Mouse (Mus musculus): ENCODE results near the gene Nek3. TPM values are rescaled to one million over a fixed set of nuclear protein-coding genes. Genes with fewer than 3 reads are reported as not detected.

Gene Nek3
- total and polyA plus RNA-seq, 3 experiments = 3.4 to 4.7 (median 4.4) TPM

DNA sequence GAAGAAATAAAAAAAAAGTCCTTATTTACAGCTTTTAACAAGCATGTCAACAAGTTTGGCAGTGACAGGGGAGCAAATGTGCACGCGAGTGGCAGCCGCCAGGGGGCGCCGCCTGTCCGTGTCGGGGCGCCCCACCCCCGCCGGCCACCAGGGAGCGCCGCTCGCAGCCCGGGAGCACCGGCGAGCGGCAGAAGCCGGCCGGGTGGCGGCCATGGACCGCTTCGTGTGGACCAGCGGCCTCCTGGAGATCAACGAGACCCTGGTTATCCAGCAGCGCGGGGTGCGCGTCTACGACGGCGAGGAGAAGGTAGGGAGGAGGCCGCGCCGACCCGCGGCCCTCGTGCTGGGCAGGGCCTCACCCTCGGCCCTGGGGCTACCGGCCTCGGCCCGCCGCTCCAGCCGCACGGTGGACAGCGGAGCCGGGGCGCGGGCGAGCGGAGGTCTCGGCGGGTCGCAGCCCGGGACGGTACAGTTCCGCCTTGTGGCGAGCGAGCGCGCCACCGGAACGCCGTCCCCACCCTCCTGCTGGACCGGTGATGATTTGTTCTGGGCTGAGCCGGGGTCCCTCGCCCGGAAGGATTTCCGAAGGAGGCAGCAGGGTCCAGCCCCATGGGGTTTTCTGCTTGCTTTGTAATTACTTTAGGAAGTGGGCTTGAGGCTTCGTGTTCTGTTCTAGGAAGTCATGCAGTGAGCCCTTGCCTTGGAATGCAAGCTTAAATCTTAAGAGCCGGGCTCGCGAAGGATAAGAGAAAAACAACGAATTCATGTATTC lies 26.6 kb upstream of the Nek3 start, which contains the start of gene Vps36 (continued):
- peak; percentile 90 for TF ChIP-seq SMC3 (IDR thresholded peaks at IDR 0.05; ENCODE audit: low read depth, low read length)
- TF ChIP-seq CHD2 (IDR thresholded peaks at IDR 0.05; ENCODE audit: low read length) = no peak
- peak; percentile 56; the same call in 1 of the 2 replicates for TF ChIP-seq MXI1 (IDR thresholded peaks at IDR 0.05; ENCODE audit: low read depth, low read length)
- TF ChIP-seq MAZ (IDR thresholded peaks at IDR 0.05; ENCODE audit: low read depth, low read length) = no peak
- no peak for TF ChIP-seq KAT2A (IDR thresholded peaks at IDR 0.05; ENCODE audit: insufficient replicate concordance, low read length)
- no peak for TF ChIP-seq ZC3H11A (IDR thresholded peaks at IDR 0.05; ENCODE audit: low read depth, low read length)
- 0 out of 2 replicates have a peak, but pooled peaks have one; percentile 33 for TF ChIP-seq BHLHE40 (IDR thresholded peaks at IDR 0.05; ENCODE audit: low read depth, low read length)
- no peak; the same call in 1 of the 2 replicates for TF ChIP-seq GABPA (IDR thresholded peaks at IDR 0.05; ENCODE audit: insufficient replicate concordance, low read depth, low read length)
- no peak for TF ChIP-seq POLR2AphosphoS2 (IDR thresholded peaks at IDR 0.05; ENCODE audit: low read depth, low read length)
- no peak for TF ChIP-seq MAX (IDR thresholded peaks at IDR 0.05; ENCODE audit: low read length)
- peak; percentile 38 for TF ChIP-seq IRF4 (IDR thresholded peaks at IDR 0.05; ENCODE audit: low read depth, low read length)
- peak; percentile 64 for TF ChIP-seq RAD21 (IDR thresholded peaks at IDR 0.05; ENCODE audit: low read depth, low read length)
- TF ChIP-seq NRF1 (IDR thresholded peaks at IDR 0.05; ENCODE audit: low read depth, low read length) = peak; percentile 22; the same call in 1 of the 2 replicates
- TF ChIP-seq TCF12 (IDR thresholded peaks at IDR 0.05; ENCODE audit: low read depth, low read length) = peak; percentile 33
- TF ChIP-seq JUN (IDR thresholded peaks at IDR 0.05; ENCODE audit: insufficient read depth, low read depth, low read length) = no peak
- TF ChIP-seq CTCF (conservative IDR thresholded peaks at IDR 0.05 in 1 of 2, IDR thresholded peaks at IDR 0.05 in 1 of 2; ENCODE audit: low read depth in 2 of 2, low read length in 2 of 2) = peak; percentile 49 to 100; a peak in 3 of 4 replicates
- TF ChIP-seq EP300 (IDR thresholded peaks at IDR 0.05; ENCODE audit: low read length) = no peak
- no peak for TF ChIP-seq E2F4 (IDR thresholded peaks at IDR 0.05; ENCODE audit: insufficient replicate concordance, low read depth, low read length)
- no peak for TF ChIP-seq CHD1 (IDR thresholded peaks at IDR 0.05; ENCODE audit: low read depth, low read length)
- TF ChIP-seq MAFK (IDR thresholded peaks at IDR 0.05; ENCODE audit: insufficient replicate concordance, low read length) = no peak
- no peak for TF ChIP-seq RCOR1 (conservative IDR thresholded peaks at IDR 0.05; ENCODE audit: low read depth, low read length)
- TF ChIP-seq UBTF (IDR thresholded peaks at IDR 0.05; ENCODE audit: low read depth, low read length) = peak; percentile 99
